Mouse (Mus musculus): ENCODE measurements around the gene Nudt7.

- no peak for TF ChIP-seq POLR2AphosphoS2 (IDR thresholded peaks at IDR 0.05; ENCODE audit: low read length)
- TF ChIP-seq CTCF (IDR thresholded peaks at IDR 0.05 in 2 of 3, conservative IDR thresholded peaks at IDR 0.05 in 1 of 3; ENCODE audit: control insufficient read depth in 1 of 3, insufficient read depth in 1 of 3, low read depth in 2 of 3, low read length in 3 of 3, poor library complexity in 1 of 3, severe bottlenecking in 1 of 3), result no peak
- TF ChIP-seq SIN3A (IDR thresholded peaks at IDR 0.05; ENCODE audit: low read length), result no peak
- no peak for TF ChIP-seq ZNF384 (IDR thresholded peaks at IDR 0.05; ENCODE audit: low read depth, low read length)
- no peak for TF ChIP-seq EP300 (IDR thresholded peaks at IDR 0.05; ENCODE audit: low read depth in 1 of 2, low read length in 2 of 2)
- TF ChIP-seq TCF12 (IDR thresholded peaks at IDR 0.05; ENCODE audit: low read depth, low read length), result no peak
- no peak for TF ChIP-seq MAX (IDR thresholded peaks at IDR 0.05; ENCODE audit: low read length)
- no peak for TF ChIP-seq POLR2A (IDR thresholded peaks at IDR 0.05; ENCODE audit: control insufficient read depth in 1 of 2, insufficient read depth in 1 of 2, low read depth in 1 of 2, low read length in 2 of 2, poor library complexity in 1 of 2)
- no peak for TF ChIP-seq ZC3H11A (IDR thresholded peaks at IDR 0.05; ENCODE audit: low read depth, low read length)
Measured at GRCm38 (mm10) chr8:114165741-114166140, 32.4 kb downstream of the Nudt7 start.
